Mouse (Mus musculus): ENCODE data around the gene Masp2. TPM values are rescaled to one million over a fixed set of nuclear protein-coding genes. Genes with fewer than 3 reads are reported as not detected.

The Masp2 gene
- polyA plus RNA-seq, 1 experiment from 2014 or later: not detected

GRCm38 (mm10) chr4:148580765-148581164 is 21.6 kb upstream of the Masp2 start:
- no peaks in the 10 kb centered on the region for H3K9me3 ChIP-seq (ENCODE audit: control insufficient read depth, low read depth, low read length)
- ATAC-seq (ENCODE audit: insufficient number of reproducible peaks, insufficient read depth, low FRiP score, low read depth): no peak
- no peaks in the 10 kb centered on the region for H3K4me1 ChIP-seq (ENCODE audit: control insufficient read depth, insufficient read depth, low read length)
- no peak overlapping the region for H3K4me2 ChIP-seq (replicated peaks; ENCODE audit: low read depth, low read length)
- peaks cover 55% of the 10 kb centered on the region for H3K36me3 ChIP-seq (ENCODE audit: control insufficient read depth, insufficient read depth, low read length)
- H3K27ac ChIP-seq (ENCODE audit: low read length): no peak overlapping the region
- no peaks in the 10 kb centered on the region for H3K27me3 ChIP-seq (ENCODE audit: control insufficient read depth, insufficient read depth, low read length)
- H3K4me3 ChIP-seq (ENCODE audit: low read depth, low read length): no peak overlapping the region
- WGBS: 90% methylated on average over 9 of the region's 9 CpGs
- no peak overlapping the region for H3K9ac ChIP-seq (replicated peaks; ENCODE audit: low read depth, low read length)

- Histone ChIP-seq H3K4me1 (ENCODE audit: control insufficient read depth, insufficient read depth, low read length) (no peaks in the 10 kb centered on the region), H3K27ac (ENCODE audit: low read length) (no peak overlapping the region), H3K36me3 (ENCODE audit: control insufficient read depth, insufficient read depth, low read length) (peaks cover 48% of the 10 kb centered on the region), H3K4me3 (ENCODE audit: low read depth, low read length) (no peak overlapping the region), H3K27me3 (ENCODE audit: control insufficient read depth, insufficient read depth, low read length) (no peaks in the 10 kb centered on the region), H3K9me3 (ENCODE audit: control insufficient read depth, low read depth, low read length) (no peaks in the 10 kb centered on the region), H3K9ac (replicated peaks; ENCODE audit: low read depth, low read length) (no peak overlapping the region), H3K4me2 (replicated peaks; ENCODE audit: low read depth, low read length) (no peak overlapping the region)
- ATAC-seq (ENCODE audit: insufficient number of reproducible peaks, insufficient read depth, low FRiP score, low read depth): no peak
- 86% methylated on average over 5 of the region's 5 CpGs for WGBS
These were observed 20.9 kb upstream of the Masp2 start for GRCm38 (mm10) chr4:148581422-148581821.

DNA sequence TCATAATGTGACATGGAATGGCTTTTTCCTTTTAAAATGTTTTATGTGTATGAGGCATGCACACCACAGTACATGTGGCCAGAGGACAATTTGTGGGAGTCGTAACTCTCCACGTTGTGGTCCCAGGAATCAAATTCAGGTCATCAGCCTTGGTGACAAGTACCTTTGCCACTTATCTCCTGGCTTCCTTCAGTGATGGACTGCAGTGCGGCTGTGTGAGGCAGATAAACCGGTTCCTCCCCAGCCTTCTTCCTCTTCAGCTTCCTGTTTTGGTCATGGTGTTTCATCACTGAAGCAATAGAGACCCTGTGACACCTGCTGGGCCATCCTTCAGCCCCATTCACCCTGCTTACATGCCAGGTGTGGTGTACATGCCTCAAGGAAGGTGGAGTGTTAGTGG is 19.1 kb upstream of the Masp2 start:
- H3K9me3 ChIP-seq (ENCODE audit: control insufficient read depth, low read depth, low read length): no peaks in the 10 kb centered on the region
- no peaks in the 10 kb centered on the region for H3K4me1 ChIP-seq (ENCODE audit: control insufficient read depth, insufficient read depth, low read length)
- ATAC-seq (ENCODE audit: insufficient number of reproducible peaks, insufficient read depth, low FRiP score, low read depth): no peak
- no peak overlapping the region for H3K4me3 ChIP-seq (ENCODE audit: low read depth, low read length)
- peaks cover 34% of the 10 kb centered on the region for H3K36me3 ChIP-seq (ENCODE audit: control insufficient read depth, insufficient read depth, low read length)
- H3K27me3 ChIP-seq (ENCODE audit: control insufficient read depth, insufficient read depth, low read length): no peaks in the 10 kb centered on the region
- no peak overlapping the region for H3K9ac ChIP-seq (replicated peaks; ENCODE audit: low read depth, low read length)
- no peak overlapping the region for H3K4me2 ChIP-seq (replicated peaks; ENCODE audit: low read depth, low read length)
- 69% methylated on average over 4 of the region's 4 CpGs for WGBS
- H3K27ac ChIP-seq (ENCODE audit: low read length): no peak overlapping the region

- H3K27ac ChIP-seq (ENCODE audit: low read length): no peak overlapping the region
- WGBS: 75% methylated on average over 9 of the region's 9 CpGs
- H3K4me1 ChIP-seq (ENCODE audit: control insufficient read depth, insufficient read depth, low read length): no peaks in the 10 kb centered on the region
- no peaks in the 10 kb centered on the region for H3K27me3 ChIP-seq (ENCODE audit: control insufficient read depth, insufficient read depth, low read length)
- ATAC-seq (ENCODE audit: insufficient number of reproducible peaks, insufficient read depth, low FRiP score, low read depth): no peak
- H3K9ac ChIP-seq (replicated peaks; ENCODE audit: low read depth, low read length): no peak overlapping the region
- no peak overlapping the region for H3K4me3 ChIP-seq (ENCODE audit: low read depth, low read length)
- no peak overlapping the region for H3K4me2 ChIP-seq (replicated peaks; ENCODE audit: low read depth, low read length)
- no peaks in the 10 kb centered on the region for H3K9me3 ChIP-seq (ENCODE audit: control insufficient read depth, low read depth, low read length)
- peaks cover 9% of the 10 kb centered on the region for H3K36me3 ChIP-seq (ENCODE audit: control insufficient read depth, insufficient read depth, low read length)
These were observed 15.7 kb upstream of the Masp2 start for GRCm38 (mm10) chr4:148586648-148587047.

- peaks cover 8% of the 10 kb centered on the region; the same call in 1 of the 2 replicates for H3K36me3 ChIP-seq (ENCODE audit: control insufficient read depth, insufficient read depth, low read length)
- no peak overlapping the region for H3K4me3 ChIP-seq (ENCODE audit: low read depth, low read length)
- H3K9me3 ChIP-seq (ENCODE audit: control insufficient read depth, low read depth, low read length): no peaks in the 10 kb centered on the region
- peaks cover 6% of the 10 kb centered on the region for H3K4me1 ChIP-seq (ENCODE audit: control insufficient read depth, insufficient read depth, low read length)
- H3K4me2 ChIP-seq (replicated peaks; ENCODE audit: low read depth, low read length): no peak overlapping the region
- no peak overlapping the region for H3K9ac ChIP-seq (replicated peaks; ENCODE audit: low read depth, low read length)
- no peaks in the 10 kb centered on the region for H3K27me3 ChIP-seq (ENCODE audit: control insufficient read depth, insufficient read depth, low read length)
- no peak overlapping the region for H3K27ac ChIP-seq (ENCODE audit: low read length)
- WGBS: 78% methylated on average over 9 of the region's 9 CpGs
- no peak for ATAC-seq (ENCODE audit: insufficient number of reproducible peaks, insufficient read depth, low FRiP score, low read depth)
These were observed 13.6 kb upstream of the Masp2 start for GRCm38 (mm10) chr4:148588793-148589192.

GRCm38 (mm10) chr4:148589565-148589964 is 12.8 kb upstream of the Masp2 start:
- H3K9me3 ChIP-seq (ENCODE audit: control insufficient read depth, low read depth, low read length): no peaks in the 10 kb centered on the region
- 54% methylated on average over 7 of the region's 8 CpGs for WGBS
- 0 out of 2 replicates have a peak overlapping the region, but pooled peaks have one; percentile 18 for H3K4me2 ChIP-seq (replicated peaks; ENCODE audit: low read depth, low read length)
- H3K9ac ChIP-seq (replicated peaks; ENCODE audit: low read depth, low read length): no peak overlapping the region
- H3K27me3 ChIP-seq (ENCODE audit: control insufficient read depth, insufficient read depth, low read length): no peaks in the 10 kb centered on the region
- ATAC-seq (ENCODE audit: insufficient number of reproducible peaks, insufficient read depth, low FRiP score, low read depth): peak; percentile 35; the same call in 1 of the 2 replicates
- peaks cover 6% of the 10 kb centered on the region for H3K4me1 ChIP-seq (ENCODE audit: control insufficient read depth, insufficient read depth, low read length)
- peaks cover 16% of the 10 kb centered on the region for H3K36me3 ChIP-seq (ENCODE audit: control insufficient read depth, insufficient read depth, low read length)
- no peak overlapping the region for H3K27ac ChIP-seq (ENCODE audit: low read length)
- no peak overlapping the region for H3K4me3 ChIP-seq (ENCODE audit: low read depth, low read length)

- Histone ChIP-seq H3K4me1 (ENCODE audit: control insufficient read depth, insufficient read depth, low read length) (peaks cover 6% of the 10 kb centered on the region), H3K27ac (ENCODE audit: low read length) (peak overlapping the region; percentile 63; the same call in 1 of the 2 replicates), H3K36me3 (ENCODE audit: control insufficient read depth, insufficient read depth, low read length) (peaks cover 26% of the 10 kb centered on the region), H3K4me3 (ENCODE audit: low read depth, low read length) (peak overlapping the region; percentile 94), H3K9ac (replicated peaks; ENCODE audit: low read depth, low read length) (peak overlapping the region; percentile 42; the same call in 1 of the 2 replicates), H3K27me3 (ENCODE audit: control insufficient read depth, insufficient read depth, low read length) (no peaks in the 10 kb centered on the region), H3K4me2 (replicated peaks; ENCODE audit: low read depth, low read length) (peak overlapping the region; percentile 61), H3K9me3 (ENCODE audit: control insufficient read depth, low read depth, low read length) (no peaks in the 10 kb centered on the region)
- ATAC-seq (ENCODE audit: insufficient number of reproducible peaks, insufficient read depth, low FRiP score, low read depth): no peak
- WGBS: 7% methylated on average over 18 of the region's 18 CpGs
These were observed 11.8 kb upstream of the Masp2 start for GRCm38 (mm10) chr4:148590421-148591170.

GRCm38 (mm10) chr4:148591171-148591630 is 11.2 kb upstream of the Masp2 start, which contains the start of gene Srm:
TSS of gene Srm (plus strand) at chr4:148591503.
- Histone ChIP-seq H3K9ac (replicated peaks; ENCODE audit: low read depth, low read length) (peak within 1 kb of the TSS; percentile 81), H3K4me2 (replicated peaks; ENCODE audit: low read depth, low read length) (peak within 1 kb of the TSS; percentile 61), H3K27me3 (ENCODE audit: control insufficient read depth, insufficient read depth, low read length) (no peaks in the 10 kb centered on the region), H3K4me3 (ENCODE audit: low read depth, low read length) (peak within 1 kb of the TSS; percentile 94), H3K9me3 (ENCODE audit: control insufficient read depth, low read depth, low read length) (no peaks in the 10 kb centered on the region), H3K27ac (ENCODE audit: low read length) (peak within 1 kb of the TSS; percentile 63; the same call in 1 of the 2 replicates), H3K4me1 (ENCODE audit: control insufficient read depth, insufficient read depth, low read length) (peaks cover 6% of the 10 kb centered on the region), H3K36me3 (ENCODE audit: control insufficient read depth, insufficient read depth, low read length) (peaks cover 32% of the 10 kb centered on the region)
- ATAC-seq (ENCODE audit: insufficient number of reproducible peaks, insufficient read depth, low FRiP score, low read depth): peak; percentile 99
- 0% methylated on average over 48 of the region's 50 CpGs for WGBS

Data from stomach, embryonic 14.5 days (tissue).